Mouse (Mus musculus) neural tube, embryonic 11.5 days (tissue): ENCODE results near the gene Mme. TPM values are rescaled to one million over a fixed set of nuclear protein-coding genes. Genes with fewer than 3 reads are reported as not detected.

Experiments used
- ATAC-seq: fragments of 200-750 bp; cut with Nextera tagmentation; 2 replicates; pipeline ENCODE4 v1.8.0; 2017; ENCODE audit warnings: moderate number of reproducible peaks, mild to moderate bottlenecking, moderate TSS enrichment, moderate library complexity; ENCODE audit not compliant: insufficient read depth, low FRiP score, low TSS enrichment
- DNase-seq: peaks from one replicate; pipeline ENCODE4 v3.0.0-alpha.2; 2015; ENCODE audit warnings: low spot score
- H3K27ac ChIP-seq: fragments of 300-500 bp; sonication (generic); 2 replicates; pipeline ENCODE4 v1.5.1; 2014; ENCODE audit warnings: low read depth, mild to moderate bottlenecking, low read length
- H3K27me3 ChIP-seq: fragments of 300-500 bp; sonication (generic); 2 replicates; pipeline ENCODE4 v1.6.1; 2014; ENCODE audit warnings: mild to moderate bottlenecking, low read length, mixed read lengths; ENCODE audit not compliant: control insufficient read depth, insufficient read depth
- H3K36me3 ChIP-seq: fragments of 300-500 bp; sonication (generic); 2 replicates; pipeline ENCODE4 v1.6.1; 2014; ENCODE audit warnings: mild to moderate bottlenecking, low read length, moderate library complexity, mixed read lengths; ENCODE audit not compliant: control insufficient read depth, insufficient read depth
- H3K4me1 ChIP-seq: fragments of 300-500 bp; sonication (generic); 2 replicates; pipeline ENCODE4 v1.6.1; 2014; ENCODE audit warnings: low read length, mixed read lengths; ENCODE audit not compliant: control insufficient read depth, insufficient read depth
- H3K4me2 ChIP-seq: fragments of 300-500 bp; sonication (generic); 2 replicates; pipeline ENCODE4 v1.6.1; 2014; ENCODE audit warnings: low read depth, mild to moderate bottlenecking, moderate library complexity
- H3K4me3 ChIP-seq: fragments of 300-500 bp; sonication (generic); 2 replicates; pipeline ENCODE4 v1.5.1; 2014; ENCODE audit warnings: low read depth, low read length
- H3K9ac ChIP-seq: fragments of 300-500 bp; sonication (generic); 2 replicates; pipeline ENCODE4 v1.6.1; 2014; ENCODE audit warnings: mild to moderate bottlenecking, low read length
- H3K9me3 ChIP-seq: fragments of 300-500 bp; sonication (generic); 2 replicates; pipeline ENCODE4 v1.6.1; 2016; ENCODE audit warnings: low read length; ENCODE audit not compliant: control insufficient read depth
- polyA plus RNA-seq: library from polyadenylated mRNA; unstranded; fragments of >200 nt; fragmentation: Nextera tagmentation; extraction: Ambion mirVana; gene quantifications from 2 replicates; pipeline ENCODE4 v1.2.1, GENCODE M21; 2014

Gene Mme
- polyA plus RNA-seq, 1 experiment from 2014 or later, result 7.8 TPM

- Histone ChIP-seq H3K9me3 (no peaks in the 10 kb centered on the region), H3K36me3 (no peaks in the 10 kb centered on the region), H3K4me1 (no peaks in the 10 kb centered on the region), H3K9ac (no peak overlapping the region), H3K4me3 (no peak overlapping the region), H3K27ac (no peak overlapping the region), H3K4me2 (no peak overlapping the region), H3K27me3 (no peaks in the 10 kb centered on the region)
- DNase-seq (no peak), ATAC-seq (no peak)
Observed at GRCm38 (mm10) chr3:63417758-63418157, 176.4 kb downstream of the Mme start.

GRCm38 (mm10) chr3:63423552-63423951, 182.2 kb downstream of the Mme start:
- Histone ChIP-seq H3K4me2 (no peak overlapping the region), H3K4me1 (no peaks in the 10 kb centered on the region), H3K9ac (no peak overlapping the region), H3K36me3 (no peaks in the 10 kb centered on the region), H3K9me3 (no peaks in the 10 kb centered on the region), H3K27me3 (no peaks in the 10 kb centered on the region), H3K27ac (no peak overlapping the region), H3K4me3 (no peak overlapping the region)
- no peak for ATAC-seq
- DNase-seq, result no peak

Other genes with a start within 250 kb of the Mme start
- not detected in 2 replicates for gene Gm34302, start 242.3 kb downstream of the Mme start, polyA plus RNA-seq